Mouse (Mus musculus) gastrocnemius, postnatal 4 days (tissue): Measurements from ENCODE around the gene Top3b. TPM values are rescaled to one million over a fixed set of nuclear protein-coding genes. Genes with fewer than 3 reads are reported as not detected.
"Not testable (repeated sequence)": the region's sequence is repeated elsewhere in the genome, so short reads cannot be mapped to it uniquely, and the experiment has no call there.

Source experiments
- DNase-seq, 2 experiments: peaks; one replicate each; pipeline ENCODE4 v3.0.0; 2021 to 2022; ENCODE audit warnings: low spot score in 2 of 2, mixed read lengths in 2 of 2
- total RNA-seq, 2 experiments: library from RNA; stranded (reverse); gene quantifications; 2 replicates each; pipeline ENCODE4 v1.2.3; 2021

The Top3b gene
- total RNA-seq, 2 experiments from 2014 or later: 42.0 to 47.8 TPM

- peak; percentile 86 to 93 for DNase-seq
Measured at GRCm38 (mm10) chr16:16896382-16897055, 26.0 kb downstream of the Top3b start, which contains the start of gene Ppm1f. Gene Ppm1f (plus strand): TSS chr16:16896469.

GRCm38 (mm10) chr16:16897056-16897584 lies 26.6 kb downstream of the Top3b start:
- no peak for DNase-seq

GRCm38 (mm10) chr16:16902329-16902728 lies 31.8 kb downstream of the Top3b start:
- no peak for DNase-seq

- DNase-seq: no peak
Measured at GRCm38 (mm10) chr16:16903188-16903587, 32.7 kb downstream of the Top3b start.

DNA sequence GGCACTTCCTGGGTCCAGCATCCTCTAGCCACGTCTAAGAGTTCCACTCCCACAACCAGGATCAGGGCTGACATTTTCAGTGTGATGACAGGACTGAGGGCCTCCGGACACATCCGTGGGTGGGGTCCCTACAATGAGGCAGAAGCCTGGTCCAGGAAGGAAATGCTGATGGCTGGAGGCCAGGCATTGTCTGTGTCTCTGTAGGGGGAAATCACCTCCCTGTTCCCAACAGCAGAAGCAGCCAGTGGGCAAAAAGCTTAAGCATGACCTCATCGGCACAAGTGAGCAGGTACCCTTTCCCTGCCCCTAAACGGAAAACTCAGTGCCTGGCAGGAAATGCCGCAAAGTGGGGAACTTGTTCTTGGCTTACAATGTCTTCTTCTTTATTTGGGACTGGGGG lies 37.3 kb downstream of the Top3b start:
- peak in 1 of 2 experiments; percentile 41 for DNase-seq

- DNase-seq: peak; percentile 52 to 76
Measured at GRCm38 (mm10) chr16:16911641-16912597, 41.4 kb downstream of the Top3b start.

GRCm38 (mm10) chr16:16913440-16913839 lies 42.9 kb downstream of the Top3b start:
- DNase-seq: no peak

GRCm38 (mm10) chr16:16918441-16919117 lies 48.0 kb downstream of the Top3b start:
- no peak for DNase-seq

DNA sequence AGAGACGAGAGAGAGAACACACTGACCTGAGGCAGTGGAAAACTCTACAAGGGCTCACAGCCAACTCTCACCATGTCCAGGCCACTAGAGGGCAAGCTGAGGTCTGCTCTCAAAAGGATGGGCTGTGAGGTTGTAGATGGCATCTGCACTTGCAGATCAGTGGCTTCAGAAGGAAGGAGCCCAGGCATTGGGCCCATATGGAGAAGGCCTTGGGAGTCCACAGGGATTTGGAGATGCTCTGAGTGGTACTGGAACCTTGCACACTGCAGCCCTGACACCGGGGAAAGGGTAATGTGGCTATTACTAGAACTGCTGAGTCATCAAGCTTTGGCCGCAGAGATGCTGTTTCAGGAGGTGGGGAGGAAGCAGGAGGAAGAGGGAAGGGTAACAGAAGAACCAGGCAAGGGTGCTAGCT lies 50.5 kb downstream of the Top3b start:
- no peak for DNase-seq

DNA sequence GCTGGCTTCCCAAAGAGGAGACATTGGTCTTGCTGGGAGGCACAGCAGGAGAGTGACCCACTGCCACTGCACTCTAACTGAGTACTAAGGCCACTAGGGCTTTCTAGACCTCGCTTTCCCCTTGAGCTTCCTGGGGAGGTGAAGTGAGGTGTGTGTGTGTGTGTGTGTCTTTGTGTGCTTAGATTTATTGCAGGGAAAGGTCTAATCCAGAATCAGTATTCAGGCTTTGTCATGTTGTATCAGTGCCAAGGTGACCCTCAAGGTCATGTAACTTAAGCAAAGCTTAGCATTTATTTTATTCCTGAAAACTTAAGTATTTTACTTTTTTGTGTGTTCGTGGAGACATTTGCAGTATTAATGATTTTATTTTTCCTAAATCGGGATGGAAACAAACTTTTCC lies 53.9 kb downstream of the Top3b start:
- DNase-seq: no peak

DNA sequence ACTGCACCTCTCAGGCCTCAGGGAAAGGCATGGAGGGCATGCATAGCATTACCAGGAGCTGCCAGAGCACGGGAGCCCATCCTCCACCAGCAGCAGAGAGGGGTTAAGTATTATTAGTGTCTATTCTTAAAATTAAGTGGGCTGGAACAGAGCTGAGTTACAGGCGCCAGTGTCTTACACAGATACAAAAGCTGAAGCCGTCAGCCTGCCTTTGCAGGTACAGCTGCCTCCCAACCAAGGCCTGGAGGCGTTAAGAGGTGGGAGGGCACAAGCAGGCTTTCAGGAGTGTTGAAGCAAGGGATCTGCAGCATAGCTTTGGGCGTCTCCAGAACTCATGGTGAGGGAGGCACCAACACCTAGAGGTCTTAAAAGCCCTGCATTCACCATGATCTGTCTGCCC lies 56.0 kb downstream of the Top3b start:
- no peak for DNase-seq

GRCm38 (mm10) chr16:16928908-16929307 lies 58.4 kb downstream of the Top3b start:
- DNase-seq: not testable (repeated sequence)

GRCm38 (mm10) chr16:16930326-16930725 lies 59.8 kb downstream of the Top3b start:
- DNase-seq: no peak

- no peak for DNase-seq
Measured at GRCm38 (mm10) chr16:16930810-16931296, 60.3 kb downstream of the Top3b start.

- no peak for DNase-seq
Measured at GRCm38 (mm10) chr16:16939543-16939942, 69.0 kb downstream of the Top3b start.

GRCm38 (mm10) chr16:16941078-16941477 lies 70.5 kb downstream of the Top3b start:
- DNase-seq: no peak

Other genes with a start within 250 kb of the Top3b start
- not detected for gene Olfr19, start 194.3 kb upstream of the Top3b start, total RNA-seq
- gene Spag6l, start 41.3 kb upstream of the Top3b start, total RNA-seq: not detected
- not detected for gene Igll1, start 6.8 kb upstream of the Top3b start, total RNA-seq
- gene Vpreb1, start 107 bp downstream of the Top3b start, total RNA-seq: under 1 TPM in 1 of 2 experiments, not detected in 1; 0.78 TPM
- 10 to 100 TPM; 28.4 to 28.8 TPM for gene Ppm1f, start 25.7 kb downstream of the Top3b start, total RNA-seq
- gene Mapk1, start 112.6 kb downstream of the Top3b start, total RNA-seq: 100 to 1,000 TPM; 121 to 124 TPM
- gene Ypel1, start 199.0 kb downstream of the Top3b start, total RNA-seq: 1 to 10 TPM; 4.9 to 6.1 TPM
- gene Ppil2, start 240.5 kb downstream of the Top3b start, total RNA-seq: 10 to 100 TPM; 48.2 to 56.1 TPM